Mouse (Mus musculus): ENCODE data around the gene Ptbp1. TPM values are rescaled to one million over a fixed set of nuclear protein-coding genes. Genes with fewer than 3 reads are reported as not detected.

The Ptbp1 gene
- polyA plus RNA-seq, 1 experiment from 2014 or later: 59.1 TPM

DNA sequence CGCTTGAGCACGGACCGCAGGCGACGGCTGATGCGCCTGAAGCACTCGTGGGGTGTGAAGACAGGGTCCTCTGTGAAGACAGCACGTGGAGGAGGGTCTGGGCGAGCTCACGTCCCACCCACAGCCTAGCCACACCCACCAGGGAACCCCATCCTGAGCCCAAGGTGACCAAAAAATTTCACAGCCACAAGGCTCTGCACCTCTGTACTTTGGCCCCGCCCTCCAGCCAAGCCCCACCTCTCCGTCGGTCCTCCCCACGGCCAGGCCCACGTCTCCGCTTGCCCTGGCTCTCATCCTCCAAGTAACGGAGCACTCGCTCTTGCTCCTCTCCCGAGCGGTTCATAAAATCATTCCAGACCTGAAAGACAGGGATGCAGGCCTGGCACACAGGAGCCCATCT is 58.2 kb downstream of the Ptbp1 start:
- Histone ChIP-seq H3K4me3 (ENCODE audit: low read depth, low read length) (no peak overlapping the region), H3K36me3 (replicated peaks; ENCODE audit: insufficient read depth, low read length) (peaks cover 12% of the 10 kb centered on the region), H3K27ac (ENCODE audit: low read depth) (no peak overlapping the region), H3K27me3 (ENCODE audit: insufficient read depth, low read length) (peaks cover under 1% of the 10 kb centered on the region; the same call in 1 of the 2 replicates), H3K4me1 (ENCODE audit: insufficient read depth) (peaks cover 52% of the 10 kb centered on the region), H3K9ac (replicated peaks) (no peak overlapping the region), H3K9me3 (ENCODE audit: low read length) (no peaks in the 10 kb centered on the region), H3K4me2 (ENCODE audit: low read depth, low read length) (no peak overlapping the region)
- TF ChIP-seq CTCF (IDR thresholded peaks at IDR 0.05; ENCODE audit: low read depth) (no peak), EP300 (IDR thresholded peaks at IDR 0.05; ENCODE audit: low read depth) (no peak)
- ATAC-seq (no peak), DNase-seq (no peak)
- 77% methylated on average over 20 of the region's 20 CpGs for WGBS (ENCODE audit: insufficient replicate concordance)

Small RNAs within 50 kb of the gene (microRNA-seq; reads per million reads assigned to microRNA genes)
- gene Mir6910: not detected

Other genes with a start within 250 kb of the Ptbp1 start
- not detected in 2 replicates for gene C2cd4c, start 240.4 kb upstream of the Ptbp1 start, polyA plus RNA-seq (2015; fragmentation: Nextera tagmentation; extraction: Ambion mirVana)
- 0.05 and 0.07 TPM in 2 replicates for gene Shc2, start 216.5 kb upstream of the Ptbp1 start, polyA plus RNA-seq (2015; fragmentation: Nextera tagmentation; extraction: Ambion mirVana)
- not detected in 2 replicates for gene Odf3l2, start 208.7 kb upstream of the Ptbp1 start, polyA plus RNA-seq (2015; fragmentation: Nextera tagmentation; extraction: Ambion mirVana)
- 0.12 and 0.19 TPM in 2 replicates for gene Madcam1, start 189.9 kb upstream of the Ptbp1 start, polyA plus RNA-seq (2015; fragmentation: Nextera tagmentation; extraction: Ambion mirVana)
- gene Tpgs1, start 185.1 kb upstream of the Ptbp1 start, polyA plus RNA-seq (2015; fragmentation: Nextera tagmentation; extraction: Ambion mirVana): 24.9 and 25.8 TPM in 2 replicates
- 77.6 and 80.1 TPM in 2 replicates for gene Cdc34, start 172.2 kb upstream of the Ptbp1 start, polyA plus RNA-seq (2015; fragmentation: Nextera tagmentation; extraction: Ambion mirVana)
- gene Gzmm, start 165.4 kb upstream of the Ptbp1 start, polyA plus RNA-seq (2015; fragmentation: Nextera tagmentation; extraction: Ambion mirVana): 0.09 and 0.13 TPM in 2 replicates
- 979 and 1,075 TPM in 2 replicates for gene Bsg, start 149.9 kb upstream of the Ptbp1 start, polyA plus RNA-seq (2015; fragmentation: Nextera tagmentation; extraction: Ambion mirVana)
- 0.04 and 0.06 TPM in 2 replicates for gene Hcn2, start 137.8 kb upstream of the Ptbp1 start, polyA plus RNA-seq (2015; fragmentation: Nextera tagmentation; extraction: Ambion mirVana)
- 9.9 and 12.6 TPM in 2 replicates for gene Polrmt, start 107.8 kb upstream of the Ptbp1 start, polyA plus RNA-seq (2015; fragmentation: Nextera tagmentation; extraction: Ambion mirVana)
- gene Fgf22, start 99.4 kb upstream of the Ptbp1 start, polyA plus RNA-seq (2015; fragmentation: Nextera tagmentation; extraction: Ambion mirVana): not detected in 2 replicates
- 28.2 and 34.1 TPM in 2 replicates for gene Rnf126, start 87.5 kb upstream of the Ptbp1 start, polyA plus RNA-seq (2015; fragmentation: Nextera tagmentation; extraction: Ambion mirVana)
- gene Fstl3, start 77.2 kb upstream of the Ptbp1 start, polyA plus RNA-seq (2015; fragmentation: Nextera tagmentation; extraction: Ambion mirVana): 0.36 and 0.63 TPM in 2 replicates
- gene Prss57, start 63.5 kb upstream of the Ptbp1 start, polyA plus RNA-seq (2015; fragmentation: Nextera tagmentation; extraction: Ambion mirVana): 5.0 and 7.2 TPM in 2 replicates
- 7.9 and 9.2 TPM in 2 replicates for gene Palm, start 60.9 kb upstream of the Ptbp1 start, polyA plus RNA-seq (2015; fragmentation: Nextera tagmentation; extraction: Ambion mirVana)
- 1.00 and 1.3 TPM in 2 replicates for gene Misp, start 33.4 kb upstream of the Ptbp1 start, polyA plus RNA-seq (2015; fragmentation: Nextera tagmentation; extraction: Ambion mirVana)
- gene Prtn3, start 20.0 kb downstream of the Ptbp1 start, polyA plus RNA-seq (2015; fragmentation: Nextera tagmentation; extraction: Ambion mirVana): 123 and 127 TPM in 2 replicates
- gene Plppr3, start 20.2 kb downstream of the Ptbp1 start, polyA plus RNA-seq (2015; fragmentation: Nextera tagmentation; extraction: Ambion mirVana): 2.9 and 4.9 TPM in 2 replicates
- 180 and 207 TPM in 2 replicates for gene Elane, start 31.8 kb downstream of the Ptbp1 start, polyA plus RNA-seq (2015; fragmentation: Nextera tagmentation; extraction: Ambion mirVana)
- not detected in 2 replicates for gene Cfd, start 36.4 kb downstream of the Ptbp1 start, polyA plus RNA-seq (2015; fragmentation: Nextera tagmentation; extraction: Ambion mirVana)
- gene Med16, start 54.5 kb downstream of the Ptbp1 start, polyA plus RNA-seq (2015; fragmentation: Nextera tagmentation; extraction: Ambion mirVana): 13.5 and 14.3 TPM in 2 replicates
- 4.6 TPM in 1 of 2 replicates, not detected in the other for gene Gm26602, start 56.4 kb downstream of the Ptbp1 start, polyA plus RNA-seq (2015; fragmentation: Nextera tagmentation; extraction: Ambion mirVana)
- gene Kiss1r, start 62.5 kb downstream of the Ptbp1 start, polyA plus RNA-seq (2015; fragmentation: Nextera tagmentation; extraction: Ambion mirVana): 0.18 and 0.34 TPM in 2 replicates
- 47.3 and 51.7 TPM in 2 replicates for gene R3hdm4, start 66.8 kb downstream of the Ptbp1 start, polyA plus RNA-seq (2015; fragmentation: Nextera tagmentation; extraction: Ambion mirVana)
- gene Arid3a, start 72.6 kb downstream of the Ptbp1 start, polyA plus RNA-seq (2015; fragmentation: Nextera tagmentation; extraction: Ambion mirVana): 4.5 and 5.5 TPM in 2 replicates
- 40.7 and 41.2 TPM in 2 replicates for gene Wdr18, start 105.7 kb downstream of the Ptbp1 start, polyA plus RNA-seq (2015; fragmentation: Nextera tagmentation; extraction: Ambion mirVana)
- 0.05 TPM in 1 of 2 replicates, not detected in the other for gene Grin3b, start 116.3 kb downstream of the Ptbp1 start, polyA plus RNA-seq (2015; fragmentation: Nextera tagmentation; extraction: Ambion mirVana)
- gene Tmem259, start 129.9 kb downstream of the Ptbp1 start, polyA plus RNA-seq (2015; fragmentation: Nextera tagmentation; extraction: Ambion mirVana): 13.2 and 14.5 TPM in 2 replicates
- gene Cnn2, start 134.2 kb downstream of the Ptbp1 start, polyA plus RNA-seq (2015; fragmentation: Nextera tagmentation; extraction: Ambion mirVana): 40.7 and 42.8 TPM in 2 replicates
- gene Abca7, start 142.1 kb downstream of the Ptbp1 start, polyA plus RNA-seq (2015; fragmentation: Nextera tagmentation; extraction: Ambion mirVana): 2.5 and 3.1 TPM in 2 replicates
- gene Arhgap45, start 162.2 kb downstream of the Ptbp1 start, polyA plus RNA-seq (2015; fragmentation: Nextera tagmentation; extraction: Ambion mirVana): 12.1 and 14.2 TPM in 2 replicates
- gene Polr2e, start 185.4 kb downstream of the Ptbp1 start, polyA plus RNA-seq (2015; fragmentation: Nextera tagmentation; extraction: Ambion mirVana): 57.0 and 58.3 TPM in 2 replicates
- 537 and 560 TPM in 2 replicates for gene Gpx4, start 192.7 kb downstream of the Ptbp1 start, polyA plus RNA-seq (2015; fragmentation: Nextera tagmentation; extraction: Ambion mirVana)